Mouse (Mus musculus) embryonic fibroblast, embryonic 13.5 days (primary cell): ENCODE results near the gene Mgat5.

Source experiments
- CTCF ChIP-seq: IDR thresholded peaks from 2 replicates; pipeline ENCODE4 v1.5.1; 2011; ENCODE audit warnings: mild to moderate bottlenecking, control low read depth, low read length, moderate library complexity, borderline replicate concordance; ENCODE audit not compliant: insufficient read depth
- POLR2A ChIP-seq: IDR thresholded peaks from 2 replicates; pipeline ENCODE4 v1.6.1; 2011; ENCODE audit warnings: low read depth, mild to moderate bottlenecking, control low read depth, low read length, moderate library complexity

GRCm38 (mm10) chr1:127514888-127515287 lies 310.1 kb downstream of the Mgat5 start:
- TF ChIP-seq CTCF: no peak
- no peak for TF ChIP-seq POLR2A
